Mouse (Mus musculus) mouse embryonic stem cell (cell line): ENCODE results near the gene Ciz1.

Experiments used
- in situ Hi-C, 2 experiments: fragments of 300-500 bp; cut with MboI; formaldehyde crosslinking; loops; 1 replicate in 1 of 2; 3 replicates in 1 of 2; pipeline ENCODE4 v1.14.3; 2019 to 2020; ENCODE audit warnings: low sequenced_read_pairs in 2 of 2, low pct_unique_long_range_greater_than_20kb in 1 of 2, mixed read lengths in 1 of 2; ENCODE audit not compliant: unreplicated experiment in 1 of 2

Ciz1 gene

DNA sequence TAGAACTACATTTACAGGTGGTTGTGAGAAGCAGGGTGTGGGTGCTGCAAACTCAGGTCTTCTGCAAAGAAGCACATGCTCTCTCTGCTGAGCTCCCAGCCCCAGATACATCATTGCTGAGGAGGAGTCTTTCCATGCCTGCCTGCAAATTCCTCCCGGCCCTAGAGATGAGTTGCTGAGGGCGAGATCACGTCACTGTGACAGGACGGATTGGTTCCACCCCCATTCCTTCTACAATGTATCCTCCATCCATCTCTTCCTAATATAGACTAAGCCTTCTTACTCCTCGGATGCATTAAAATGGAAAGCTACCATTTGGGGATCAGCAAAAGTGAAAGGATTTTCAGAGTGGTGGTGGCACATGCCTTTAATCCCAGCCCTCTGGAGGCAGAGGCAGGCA lies 73.4 kb downstream of the Ciz1 start:
- in situ Hi-C loops, result no loop called here

DNA sequence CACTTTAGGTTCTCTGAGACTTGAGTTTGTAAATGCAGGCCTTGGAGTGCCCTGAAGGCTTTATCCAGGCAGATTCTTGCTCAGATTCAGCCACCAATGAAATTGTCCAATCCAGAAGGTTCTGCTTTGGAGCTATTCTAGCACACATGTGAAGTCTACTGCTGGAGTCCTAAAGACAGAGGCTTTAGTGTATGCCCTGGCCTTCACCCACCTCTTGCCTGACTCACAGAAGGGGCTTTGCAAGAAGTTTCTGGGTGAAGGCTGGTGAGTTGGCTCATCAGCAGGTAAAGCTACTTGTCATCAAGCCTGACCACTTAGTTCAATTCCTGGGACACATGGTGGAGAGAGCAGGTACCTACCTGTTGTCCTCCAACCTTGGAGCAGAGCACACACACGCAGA lies 74.0 kb downstream of the Ciz1 start:
- in situ Hi-C loops, result no loop called here

DNA sequence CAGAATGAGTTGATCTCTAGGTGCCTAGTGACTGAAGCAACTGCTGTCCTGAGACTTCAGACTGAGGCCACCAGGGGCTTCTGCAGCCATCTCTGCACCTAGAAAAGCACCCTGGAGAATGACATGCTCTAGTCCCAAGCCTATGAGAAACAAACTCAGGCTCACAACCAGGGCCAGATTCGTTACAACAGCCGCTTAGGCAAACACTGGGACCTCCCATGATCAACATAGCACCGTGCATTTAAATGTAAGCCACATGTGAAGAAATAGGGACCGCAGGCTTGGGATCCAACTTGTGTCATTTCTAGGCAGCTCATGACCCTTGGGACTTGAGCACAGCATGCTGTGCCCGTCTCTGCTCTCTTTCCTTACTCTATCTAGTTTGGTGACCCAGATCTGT lies 75.6 kb downstream of the Ciz1 start:
- in situ Hi-C loops, result no loop called here

DNA sequence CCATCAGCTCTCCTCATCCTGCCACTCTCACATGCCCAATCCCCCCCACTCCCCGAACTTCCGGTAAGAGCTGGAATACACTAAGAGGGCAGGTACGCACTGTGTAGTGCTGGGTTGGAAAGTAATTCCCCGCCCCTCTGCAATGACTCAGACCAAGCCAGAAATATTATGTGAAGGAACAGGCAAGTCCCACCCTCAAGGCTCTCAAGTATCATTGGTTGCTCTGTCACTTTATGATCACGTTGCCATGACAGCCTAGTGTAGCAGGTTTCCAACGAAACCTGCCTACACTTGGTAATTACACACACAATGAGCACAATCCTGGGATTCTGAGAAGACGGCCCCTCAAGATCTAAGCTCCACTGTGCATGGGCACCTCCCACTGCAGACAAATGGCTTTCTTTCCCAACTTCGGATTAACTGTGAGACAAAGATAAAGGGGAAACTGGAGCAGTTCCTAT lies 76.2 kb downstream of the Ciz1 start:
- in situ Hi-C loops, result no loop called here

DNA sequence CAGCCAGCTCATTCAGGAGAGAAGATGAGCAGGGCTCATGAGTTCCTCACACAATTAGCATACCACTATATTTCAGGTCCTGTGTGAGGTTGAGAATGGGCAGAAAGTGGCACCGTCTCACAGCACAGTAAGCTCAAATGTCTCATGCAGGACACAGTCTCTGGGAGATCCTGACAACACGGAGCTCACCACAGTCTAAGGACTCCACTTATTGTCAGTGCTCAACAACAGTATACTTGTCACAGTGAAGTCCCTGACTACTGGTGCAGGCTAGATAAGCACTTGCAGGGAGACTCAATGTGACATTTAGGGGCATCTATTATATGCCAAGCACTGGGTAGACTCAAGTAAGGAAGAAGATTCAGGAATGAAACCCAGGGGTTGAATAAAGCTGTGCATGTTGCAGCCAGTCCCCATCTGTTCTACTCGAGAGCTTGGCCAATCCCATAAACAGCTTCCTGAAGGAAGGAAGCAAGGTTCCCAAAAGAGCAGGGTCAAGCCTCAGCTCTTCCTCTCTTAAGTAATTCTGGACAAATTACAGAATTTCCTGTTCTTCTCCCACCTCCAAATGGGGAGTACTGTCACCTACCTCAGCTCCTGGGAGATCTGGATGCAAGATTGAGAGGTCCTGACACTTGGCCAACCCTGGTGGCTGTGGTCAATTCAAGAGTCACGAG lies 77.2 kb downstream of the Ciz1 start:
- in situ Hi-C loops, result no loop called here
